Mouse (Mus musculus) stomach, embryonic 16.5 days (tissue): ENCODE results near the gene Ybx2. TPM values are rescaled to one million over a fixed set of nuclear protein-coding genes. Genes with fewer than 3 reads are reported as not detected.
A peak's percentile ranks its signal among the peaks of the same experiment; 100 is the strongest.
"Not testable (repeated sequence)": the region's sequence is repeated elsewhere in the genome, so short reads cannot be mapped to it uniquely, and the experiment has no call there.

Experiments used
- ATAC-seq: fragments of 200-750 bp; cut with Nextera tagmentation; 2 replicates; pipeline ENCODE4 v1.8.0; 2017; ENCODE audit warnings: moderate number of reproducible peaks, moderate TSS enrichment; ENCODE audit not compliant: insufficient read depth, low FRiP score
- H3K27ac ChIP-seq: fragments of 300-500 bp; sonication (generic); 2 replicates; pipeline ENCODE4 v1.5.1; 2014; ENCODE audit warnings: low read length
- H3K27me3 ChIP-seq: fragments of 300-500 bp; sonication (generic); 2 replicates; pipeline ENCODE4 v1.6.1; 2014; ENCODE audit warnings: low read length, control low read depth, mixed read lengths; ENCODE audit not compliant: control insufficient read depth, insufficient read depth
- H3K36me3 ChIP-seq: fragments of 300-500 bp; sonication (generic); 2 replicates; pipeline ENCODE4 v1.6.1; 2014; ENCODE audit warnings: low read length; ENCODE audit not compliant: control insufficient read depth, insufficient read depth
- H3K4me1 ChIP-seq: fragments of 300-500 bp; sonication (generic); 2 replicates; pipeline ENCODE4 v1.6.1; 2014; ENCODE audit warnings: low read length, control low read depth, mixed read lengths; ENCODE audit not compliant: control insufficient read depth, insufficient read depth
- H3K4me2 ChIP-seq: fragments of 300-500 bp; sonication (generic); 2 replicates; pipeline ENCODE4 v1.6.1; 2014; ENCODE audit warnings: low read depth, low read length, mixed read lengths
- H3K4me3 ChIP-seq: fragments of 300-500 bp; sonication (generic); replicated peaks from 2 replicates; pipeline ENCODE4 v1.5.1; 2014; ENCODE audit warnings: mild to moderate bottlenecking, low read length
- H3K9ac ChIP-seq: fragments of 300-500 bp; sonication (generic); 2 replicates; pipeline ENCODE4 v1.6.1; 2014; ENCODE audit warnings: low read length
- H3K9me3 ChIP-seq: fragments of 300-500 bp; sonication (generic); replicated peaks from 2 replicates; pipeline ENCODE4 v1.6.1; 2016; ENCODE audit warnings: low read length, control low read depth; ENCODE audit not compliant: control insufficient read depth
- WGBS: fragments of 180-500 bp; shearing (Covaris S2); extraction: QIAGEN DNeasy Blood & Tissue Kit; methylation state at CpG from one replicate; pipeline ENCODE4 v1.1.7; 2014; 5-methylcytosine and 5-hydroxymethylcytosine counted together
- polyA plus RNA-seq: library from polyadenylated mRNA; unstranded; fragments of >200 nt; fragmentation: Nextera tagmentation; extraction: Ambion mirVana; gene quantifications from 2 replicates; pipeline ENCODE4 v1.2.1, GENCODE M21; 2015

Ybx2 gene
- polyA plus RNA-seq, 1 experiment from 2014 or later: 3.8 TPM

DNA sequence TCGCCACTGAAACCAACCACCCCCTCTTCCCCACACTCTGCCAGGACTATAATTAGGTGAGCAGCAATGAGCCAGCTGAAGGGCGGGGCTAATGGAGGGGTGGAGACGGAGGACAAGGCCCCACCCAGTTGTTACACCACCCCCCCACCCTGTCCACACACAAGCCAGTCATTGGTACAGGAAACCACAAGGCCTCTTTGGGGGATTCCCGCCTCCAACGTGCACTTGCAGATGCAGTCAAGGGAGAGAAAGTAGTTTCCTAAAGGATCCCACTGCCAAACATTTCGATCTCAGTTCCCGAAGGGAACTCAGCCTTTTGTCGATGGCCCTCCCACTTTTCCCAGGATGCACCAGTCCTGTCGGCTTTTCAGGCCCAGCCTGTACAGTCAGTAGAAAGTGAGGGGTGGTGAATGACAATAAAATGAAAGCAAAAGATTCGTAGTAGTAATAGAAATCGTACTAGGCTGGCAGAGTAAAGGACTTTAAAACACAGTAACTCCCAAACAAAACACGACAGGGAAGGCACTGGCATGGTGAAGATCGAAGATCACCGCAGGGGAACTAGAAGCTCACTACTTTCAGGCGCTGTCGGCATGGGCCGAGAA, 15.8 kb upstream of the Ybx2 start:
- Histone ChIP-seq H3K9me3 (no peaks in the 10 kb centered on the region), H3K27ac (peak overlapping the region; percentile 96), H3K4me3 (peak overlapping the region; percentile 93), H3K4me2 (peak overlapping the region; percentile 94), H3K4me1 (peaks cover 31% of the 10 kb centered on the region), H3K36me3 (peaks cover 23% of the 10 kb centered on the region), H3K9ac (peak overlapping the region; percentile 98), H3K27me3 (no peaks in the 10 kb centered on the region)
- peak; percentile 15; the same call in 1 of the 2 replicates for ATAC-seq
- under 1% methylated on average over 17 of the region's 17 CpGs for WGBS

DNA sequence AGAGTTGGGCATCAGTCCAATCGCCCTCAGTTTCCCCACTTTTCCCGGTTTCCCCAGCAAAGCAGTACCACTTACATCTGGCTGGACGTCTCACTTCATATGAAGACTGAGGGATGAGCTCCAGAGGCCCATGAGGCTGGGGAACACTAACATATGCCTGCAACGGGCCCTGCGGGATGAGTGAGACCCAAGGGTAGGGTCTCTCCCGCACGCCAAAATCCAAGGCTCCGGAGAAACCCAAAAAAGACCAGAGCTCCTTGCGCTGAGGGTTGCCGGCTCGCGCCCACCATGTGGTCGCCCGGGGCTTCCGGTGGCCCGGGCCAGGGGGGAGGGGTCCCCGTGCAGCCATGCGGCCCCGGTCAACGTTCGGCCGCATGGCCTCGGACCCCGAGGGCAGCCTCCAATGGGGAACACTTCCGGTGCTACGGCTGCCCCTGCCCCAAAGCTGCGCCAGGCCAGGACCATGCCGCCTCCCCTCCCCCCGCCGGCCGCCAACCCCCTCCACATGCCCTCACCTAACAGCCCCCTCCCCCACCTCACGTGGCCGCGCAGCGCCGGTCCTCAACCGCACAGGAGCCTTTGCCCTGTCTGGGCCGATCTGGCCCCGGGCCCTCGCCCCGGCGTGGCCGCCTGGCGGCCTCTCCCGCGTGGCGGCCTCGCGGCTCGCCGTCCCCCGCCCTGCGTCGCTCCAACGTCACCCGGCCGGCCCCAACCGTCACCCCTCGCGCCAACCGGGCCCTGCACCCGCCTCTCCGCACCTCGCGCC, 15.1 kb upstream of the Ybx2 start:
- peak overlapping the region; percentile 96 for H3K27ac ChIP-seq
- ATAC-seq: peak; percentile 3; the same call in 1 of the 2 replicates
- no peaks in the 10 kb centered on the region for H3K9me3 ChIP-seq
- peak overlapping the region; percentile 98 for H3K9ac ChIP-seq
- under 1% methylated on average over 63 of the region's 65 CpGs for WGBS
- no peaks in the 10 kb centered on the region for H3K27me3 ChIP-seq
- peaks cover 24% of the 10 kb centered on the region for H3K4me1 ChIP-seq
- H3K36me3 ChIP-seq: peaks cover 22% of the 10 kb centered on the region
- peak overlapping the region; percentile 93 for H3K4me3 ChIP-seq
- H3K4me2 ChIP-seq: peak overlapping the region; percentile 94

DNA sequence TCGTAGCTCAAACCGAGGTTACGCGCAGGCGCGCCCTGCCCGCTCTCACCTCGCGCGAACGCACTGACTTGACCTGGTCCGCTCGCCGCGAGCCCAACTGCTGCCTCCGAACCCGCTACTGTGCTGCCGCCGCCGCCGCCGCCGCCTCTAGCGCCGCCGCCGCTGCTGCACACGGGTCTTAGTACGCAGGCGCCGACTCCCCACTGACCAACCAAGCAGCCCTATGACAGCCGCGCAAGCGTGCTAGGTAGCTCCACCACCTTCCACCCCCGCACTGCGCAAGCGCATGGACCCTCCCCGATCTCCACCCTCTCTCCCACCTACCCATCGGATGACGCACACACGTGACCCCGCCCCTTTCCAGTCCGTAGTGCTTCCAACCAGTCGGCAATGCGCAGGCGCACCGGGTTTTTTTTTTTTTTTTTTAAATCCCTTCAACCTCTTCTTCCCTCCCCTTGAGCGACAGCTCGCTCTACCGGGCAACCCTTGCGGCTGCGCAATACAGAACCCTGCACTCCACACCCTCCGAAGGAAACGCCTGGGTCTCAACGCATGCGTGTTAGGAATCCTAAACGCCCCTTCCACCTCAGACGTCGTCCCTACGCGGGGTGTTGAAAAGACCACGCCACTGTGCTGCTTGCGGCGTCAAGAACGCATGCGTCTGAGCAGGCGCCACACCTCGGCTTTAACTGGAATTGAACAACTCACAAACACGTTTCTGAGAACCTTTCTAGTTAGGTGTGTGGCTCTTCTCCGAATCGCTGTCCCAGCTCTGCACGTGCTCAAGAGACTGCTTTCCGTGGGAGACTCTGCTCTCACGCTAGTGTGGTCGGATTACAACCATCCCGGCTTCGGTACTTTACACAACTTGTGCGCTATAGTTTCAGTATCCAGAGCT, 14.2 kb upstream of the Ybx2 start, which contains the start of gene Eif5a:
Gene Eif5a, minus strand, starts transcription at position 845 of the 898 bp plus-strand sequence.
- Histone ChIP-seq H3K9me3 (no peaks in the 10 kb centered on the region), H3K4me1 (peaks cover 17% of the 10 kb centered on the region), H3K9ac (peak within 1 kb of the TSS; percentile 98), H3K27ac (peak within 1 kb of the TSS; percentile 99), H3K4me3 (peak within 1 kb of the TSS; percentile 93), H3K36me3 (peaks cover 14% of the 10 kb centered on the region), H3K27me3 (no peaks in the 10 kb centered on the region), H3K4me2 (peak within 1 kb of the TSS; percentile 94)
- WGBS: under 1% methylated on average over 78 of the region's 78 CpGs
- ATAC-seq: peak; percentile 95

DNA sequence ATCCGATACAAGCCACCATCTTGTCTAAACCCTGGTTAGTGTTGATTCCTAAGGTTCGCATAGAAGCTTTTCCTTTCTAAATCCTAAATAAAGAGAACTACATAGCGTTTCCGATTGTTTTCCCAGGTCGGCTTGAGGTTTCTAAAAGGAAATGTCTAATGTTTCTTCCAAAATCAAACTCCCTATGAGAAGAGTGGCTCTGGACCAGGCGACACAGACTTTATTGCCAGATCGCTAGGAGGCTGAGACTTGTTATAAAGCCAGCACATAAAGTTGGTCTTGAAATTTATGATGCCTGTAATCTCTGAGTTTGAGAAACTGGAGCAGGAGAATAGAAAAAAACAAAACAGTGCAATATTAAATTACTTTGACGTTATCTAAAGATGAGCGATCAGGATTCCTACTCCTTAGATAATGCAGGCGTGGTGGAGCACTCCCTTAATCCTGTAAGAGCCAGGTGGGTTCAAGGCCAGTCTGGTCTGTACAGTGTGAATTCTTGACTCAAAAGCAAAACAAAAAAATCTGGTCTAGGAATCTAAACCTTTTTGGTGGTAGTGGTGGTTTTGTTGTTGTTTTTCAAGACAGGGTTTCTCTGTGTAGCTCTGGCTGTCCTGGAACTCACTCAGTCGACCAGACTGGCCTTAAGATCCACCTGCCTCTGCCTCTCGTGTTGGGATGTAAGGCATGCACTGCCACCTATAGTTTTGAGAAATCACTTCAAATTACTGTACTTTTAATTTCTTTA, 13.4 kb upstream of the Ybx2 start:
- peak overlapping the region; percentile 99 for H3K27ac ChIP-seq
- ATAC-seq: no peak
- H3K36me3 ChIP-seq: peaks cover 11% of the 10 kb centered on the region
- H3K27me3 ChIP-seq: no peaks in the 10 kb centered on the region
- no peaks in the 10 kb centered on the region for H3K9me3 ChIP-seq
- peak overlapping the region; percentile 81 for H3K9ac ChIP-seq
- peaks cover 16% of the 10 kb centered on the region for H3K4me1 ChIP-seq
- WGBS: 3% methylated on average over 12 of the region's 12 CpGs
- H3K4me3 ChIP-seq: peak overlapping the region; percentile 55
- H3K4me2 ChIP-seq: peak overlapping the region; percentile 68

DNA sequence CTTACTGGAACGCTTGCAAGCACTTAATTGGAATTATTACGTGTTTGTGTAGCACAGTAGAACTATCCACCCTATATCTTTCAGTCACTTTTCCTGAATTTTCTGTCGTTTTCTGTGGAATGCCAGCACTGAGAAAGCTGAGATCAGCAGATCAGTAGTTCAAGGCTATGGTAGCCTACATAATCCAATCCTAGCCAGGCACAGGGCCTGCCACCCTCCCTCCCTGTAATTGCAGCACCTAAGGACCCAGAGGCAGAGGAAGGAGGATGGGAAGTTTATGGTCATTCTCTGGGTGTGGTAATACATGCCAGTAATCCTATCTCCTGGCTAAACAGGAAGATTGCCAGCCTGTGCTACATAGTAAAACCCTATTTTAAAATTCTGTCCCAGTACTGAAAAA, 12.8 kb upstream of the Ybx2 start:
- WGBS: 57% methylated on average over 3 of the region's 3 CpGs
- no peak for ATAC-seq
- Histone ChIP-seq H3K9me3 (no peaks in the 10 kb centered on the region), H3K4me2 (peak overlapping the region; percentile 68; the same call in 1 of the 2 replicates), H3K4me1 (peaks cover 16% of the 10 kb centered on the region), H3K27ac (peak overlapping the region; percentile 99), H3K27me3 (no peaks in the 10 kb centered on the region), H3K4me3 (no peak overlapping the region), H3K36me3 (peaks cover 5% of the 10 kb centered on the region), H3K9ac (peak overlapping the region; percentile 20)

DNA sequence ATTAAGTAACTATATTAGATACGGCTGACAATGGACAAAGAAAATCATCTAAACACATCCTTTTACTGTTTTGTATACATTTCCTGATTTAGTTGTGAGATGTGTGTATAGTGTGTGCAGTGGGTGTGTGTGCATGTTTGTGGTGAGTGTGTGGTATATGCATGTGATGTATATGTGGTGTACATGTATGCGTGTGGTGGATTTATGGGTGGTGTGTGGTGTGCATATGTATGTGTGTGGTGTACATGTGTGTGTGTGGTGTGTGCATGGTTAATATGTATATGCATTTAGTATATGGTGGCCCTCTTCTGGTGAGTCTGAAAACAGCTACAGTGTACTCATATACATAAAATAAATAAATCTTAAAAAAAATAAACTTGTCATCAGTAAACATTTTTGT, 8.1 kb upstream of the Ybx2 start:
- Histone ChIP-seq H3K4me2 (no peak overlapping the region), H3K9ac (no peak overlapping the region), H3K27ac (no peak overlapping the region), H3K9me3 (no peaks in the 10 kb centered on the region), H3K27me3 (no peaks in the 10 kb centered on the region), H3K4me3 (no peak overlapping the region), H3K36me3 (no peaks in the 10 kb centered on the region), H3K4me1 (peaks cover 4% of the 10 kb centered on the region)
- ATAC-seq: no peak
- WGBS: 97% methylated on average over 2 of the region's 2 CpGs

DNA sequence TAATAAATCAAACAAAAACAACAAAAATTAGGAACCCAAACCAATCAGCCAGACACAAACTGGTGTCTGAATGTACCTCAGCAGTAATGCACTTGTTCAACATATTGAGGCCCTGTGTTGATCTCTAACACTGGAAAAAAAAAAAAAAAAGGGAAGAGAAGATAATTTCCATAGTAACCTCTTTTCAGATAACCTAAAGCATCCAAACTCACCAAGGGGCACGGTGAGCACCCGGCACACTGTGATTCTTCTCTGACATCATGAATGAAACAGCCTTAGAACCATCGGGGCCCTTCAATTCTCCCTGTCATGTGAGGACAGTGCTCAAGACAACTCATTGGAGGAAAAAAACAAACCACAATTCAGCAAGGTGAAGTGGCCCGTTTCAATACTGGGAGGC, 5.9 kb upstream of the Ybx2 start:
- ATAC-seq: no peak
- no peak overlapping the region for H3K4me2 ChIP-seq
- WGBS: 29% methylated on average over 4 of the region's 4 CpGs
- no peaks in the 10 kb centered on the region for H3K9me3 ChIP-seq
- no peak overlapping the region for H3K9ac ChIP-seq
- H3K4me3 ChIP-seq: no peak overlapping the region
- H3K36me3 ChIP-seq: no peaks in the 10 kb centered on the region
- H3K4me1 ChIP-seq: 0 out of 2 replicates have a peak, but pooled peaks cover 3% of the 10 kb centered on the region
- no peaks in the 10 kb centered on the region for H3K27me3 ChIP-seq
- H3K27ac ChIP-seq: no peak overlapping the region

DNA sequence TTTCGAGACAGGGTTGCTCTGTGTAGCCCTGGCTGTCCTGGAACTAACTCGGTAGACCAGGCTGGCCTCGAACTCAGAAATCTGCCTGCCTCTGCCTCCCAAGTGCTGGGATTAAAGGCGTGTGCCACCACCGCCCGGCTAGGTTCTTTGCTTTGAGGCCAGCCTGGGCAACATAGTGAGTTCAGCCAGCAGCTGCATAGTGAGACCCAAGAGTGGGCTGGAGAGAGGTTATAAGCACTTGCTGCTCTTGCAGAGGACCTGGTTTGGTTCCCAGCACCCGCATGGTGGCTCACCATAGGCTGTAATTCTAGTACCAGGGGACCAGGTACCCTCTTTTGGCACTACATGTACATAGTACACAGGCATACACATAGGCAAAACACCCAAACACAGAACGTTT, 5.4 kb upstream of the Ybx2 start:
- H3K27me3 ChIP-seq, H3K4me3 ChIP-seq, H3K36me3 ChIP-seq, H3K9ac ChIP-seq, H3K27ac ChIP-seq, H3K4me2 ChIP-seq, H3K4me1 ChIP-seq, H3K9me3 ChIP-seq, ATAC-seq: not testable (repeated sequence)
- 85% methylated on average over 8 of the region's 8 CpGs for WGBS
